Mouse (Mus musculus): ENCODE measurements around the gene Dtd2.

The Dtd2 gene

GRCm38 (mm10) chr12:51939848-51940247 lies 66.5 kb downstream of the Dtd2 start:
- in situ Hi-C loops (cut with MboI; ENCODE audit: low pct_unique_long_range_greater_than_20kb in 1 of 2, low sequenced_read_pairs in 2 of 2, unreplicated experiment in 1 of 2), result no loop called here
